Mouse (Mus musculus) hindbrain, embryonic 14.5 days (tissue): ENCODE measurements around the gene Efnb1. TPM values are rescaled to one million over a fixed set of nuclear protein-coding genes. Genes with fewer than 3 reads are reported as not detected.

Experiments
- ATAC-seq: fragments of 200-750 bp; cut with Nextera tagmentation; 2 replicates; pipeline ENCODE4 v1.8.0; 2017; ENCODE audit warnings: moderate number of reproducible peaks, mild to moderate bottlenecking, moderate TSS enrichment, moderate library complexity; ENCODE audit not compliant: low FRiP score
- DNase-seq: peaks from one replicate; pipeline ENCODE4 v3.0.0-alpha.2; 2015; ENCODE audit warnings: low spot score
- H3K27ac ChIP-seq: fragments of 300-500 bp; sonication (generic); 2 replicates; pipeline ENCODE4 v1.5.1; 2014; ENCODE audit warnings: mild to moderate bottlenecking, moderate library complexity
- H3K27me3 ChIP-seq: fragments of 300-500 bp; sonication (generic); 2 replicates; pipeline ENCODE4 v1.6.1; 2014; ENCODE audit warnings: mild to moderate bottlenecking, low read length, mixed read lengths; ENCODE audit not compliant: control insufficient read depth, insufficient read depth
- H3K36me3 ChIP-seq: fragments of 300-500 bp; sonication (generic); replicated peaks from 2 replicates; pipeline ENCODE4 v1.6.1; 2014; ENCODE audit not compliant: control insufficient read depth, insufficient read depth
- H3K4me1 ChIP-seq: fragments of 300-500 bp; sonication (generic); replicated peaks from 2 replicates; pipeline ENCODE4 v1.6.1; 2014; ENCODE audit warnings: antibody characterized with exemption, low read length, mixed read lengths; ENCODE audit not compliant: control insufficient read depth, insufficient read depth
- H3K4me2 ChIP-seq: fragments of 300-500 bp; sonication (generic); replicated peaks from 2 replicates; pipeline ENCODE4 v1.6.1; 2014; ENCODE audit warnings: mild to moderate bottlenecking, moderate library complexity
- H3K4me3 ChIP-seq: fragments of 300-500 bp; sonication (generic); replicated peaks from 2 replicates; pipeline ENCODE4 v1.5.1; 2014; ENCODE audit warnings: mild to moderate bottlenecking, low read length
- H3K9ac ChIP-seq: fragments of 300-500 bp; sonication (generic); 2 replicates; pipeline ENCODE4 v1.6.1; 2014
- H3K9me3 ChIP-seq: fragments of 300-500 bp; sonication (generic); 2 replicates; pipeline ENCODE4 v1.6.1; 2016; ENCODE audit warnings: low read length; ENCODE audit not compliant: control insufficient read depth
- WGBS: fragments of 180-500 bp; shearing (Covaris S2); extraction: QIAGEN DNeasy Blood & Tissue Kit; methylation state at CpG from one replicate; pipeline ENCODE4 v1.1.7; 2014; 5-methylcytosine and 5-hydroxymethylcytosine counted together
- polyA plus RNA-seq: library from polyadenylated mRNA; unstranded; fragments of >200 nt; fragmentation: Nextera tagmentation; extraction: Ambion mirVana; gene quantifications from 2 replicates; pipeline ENCODE4 v1.2.1, GENCODE M21; 2014

The Efnb1 gene
- polyA plus RNA-seq, 1 experiment from 2014 or later = 19.6 TPM

GRCm38 (mm10) chrX:99137928-99138740 is 2.2 kb downstream of the Efnb1 start:
- ATAC-seq (no peak), DNase-seq (no peak)
- Histone ChIP-seq H3K4me1 (peaks cover 26% of the 10 kb centered on the region), H3K36me3 (no peaks in the 10 kb centered on the region), H3K27me3 (no peaks in the 10 kb centered on the region), H3K9me3 (no peaks in the 10 kb centered on the region), H3K27ac (peak overlapping the region; percentile 76), H3K4me2 (peak overlapping the region; percentile 75), H3K9ac (peak overlapping the region; percentile 77), H3K4me3 (peak overlapping the region; percentile 70)
- 27% methylated on average over 9 of the region's 9 CpGs for WGBS

DNA sequence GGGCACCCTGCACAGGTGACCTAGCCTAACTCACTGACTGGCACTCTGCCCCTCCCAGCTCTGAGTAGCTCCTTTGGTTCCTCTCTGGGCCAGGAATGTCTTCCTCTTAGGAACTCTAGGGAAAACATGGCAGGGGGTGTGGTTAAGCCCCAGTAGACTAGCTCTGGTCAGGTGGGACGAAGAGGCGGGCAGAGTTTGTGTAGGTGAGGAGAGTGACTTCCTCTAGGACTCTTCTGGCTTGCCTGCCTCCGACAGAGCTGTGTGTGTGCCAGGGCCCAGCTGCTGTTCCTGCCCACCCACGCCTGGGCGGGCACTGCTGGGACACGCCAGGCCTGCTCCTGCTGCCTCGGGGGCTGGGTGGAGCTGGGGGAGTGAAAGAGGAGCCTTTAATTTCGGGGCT is 5.1 kb downstream of the Efnb1 start:
- Histone ChIP-seq H3K9ac (no peak overlapping the region), H3K9me3 (no peaks in the 10 kb centered on the region), H3K36me3 (peaks cover 8% of the 10 kb centered on the region), H3K27ac (no peak overlapping the region), H3K4me1 (peaks cover 35% of the 10 kb centered on the region), H3K4me2 (peak overlapping the region; percentile 75), H3K27me3 (no peaks in the 10 kb centered on the region), H3K4me3 (peak overlapping the region; percentile 70)
- WGBS = 35% methylated on average over 8 of the region's 8 CpGs
- ATAC-seq (no peak), DNase-seq (no peak)

DNA sequence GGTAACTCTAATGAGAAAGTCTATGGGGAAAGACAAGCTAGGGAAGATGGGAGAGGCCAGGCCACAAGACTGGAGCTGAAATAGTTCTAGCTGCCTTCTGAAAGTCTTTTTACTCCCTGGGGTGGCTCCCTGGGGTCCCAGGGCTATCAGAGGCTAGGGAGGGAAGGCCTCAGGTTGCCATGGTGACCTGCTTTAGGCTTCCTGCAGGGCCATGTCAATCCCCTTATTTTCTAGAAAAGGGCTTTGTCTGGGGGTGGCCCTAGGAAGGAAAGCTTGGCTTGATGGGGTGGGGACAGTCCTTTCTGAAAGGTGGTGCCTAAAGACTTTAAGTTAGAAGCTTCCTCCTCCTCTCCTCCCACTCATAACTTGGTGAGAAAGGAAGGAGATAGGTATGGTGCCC is 6.0 kb downstream of the Efnb1 start:
- no peak for ATAC-seq
- no peaks in the 10 kb centered on the region for H3K9me3 ChIP-seq
- H3K36me3 ChIP-seq = peaks cover 15% of the 10 kb centered on the region
- peaks cover 35% of the 10 kb centered on the region for H3K4me1 ChIP-seq
- no peak overlapping the region for H3K9ac ChIP-seq
- H3K4me3 ChIP-seq = no peak overlapping the region
- peak overlapping the region; percentile 75 for H3K4me2 ChIP-seq
- no peaks in the 10 kb centered on the region for H3K27me3 ChIP-seq
- no peak for DNase-seq
- no peak overlapping the region for H3K27ac ChIP-seq

DNA sequence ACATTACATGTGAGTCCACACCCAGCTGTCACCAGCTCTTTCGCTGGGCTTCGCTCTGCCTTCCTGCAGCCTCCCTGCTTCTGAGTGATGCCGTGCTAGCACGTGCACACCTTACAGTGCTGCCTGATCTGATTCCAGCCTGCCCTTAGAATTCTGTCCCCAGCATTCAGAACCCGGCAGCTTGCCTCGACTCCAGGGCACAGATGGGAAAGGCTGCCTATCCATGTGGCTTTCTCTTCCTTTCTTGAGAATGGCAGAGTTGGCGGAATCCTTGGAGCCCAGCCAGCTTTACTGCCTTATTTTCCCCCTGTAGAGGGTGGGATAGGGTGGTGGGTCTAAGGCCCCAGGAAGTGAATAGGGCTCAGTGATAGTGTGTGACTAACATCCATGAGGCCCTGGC is 9.6 kb downstream of the Efnb1 start:
- ATAC-seq = no peak
- no peak for DNase-seq
- Histone ChIP-seq H3K9me3 (no peaks in the 10 kb centered on the region), H3K9ac (no peak overlapping the region), H3K4me1 (peaks cover 27% of the 10 kb centered on the region; the same call in 1 of the 2 replicates), H3K27ac (no peak overlapping the region), H3K27me3 (no peaks in the 10 kb centered on the region), H3K4me3 (no peak overlapping the region), H3K36me3 (peaks cover 25% of the 10 kb centered on the region), H3K4me2 (no peak overlapping the region)
- WGBS = 66% methylated on average over 7 of the region's 7 CpGs

- no peak overlapping the region for H3K4me2 ChIP-seq
- no peaks in the 10 kb centered on the region for H3K27me3 ChIP-seq
- no peak overlapping the region for H3K9ac ChIP-seq
- no peaks in the 10 kb centered on the region for H3K9me3 ChIP-seq
- H3K36me3 ChIP-seq = peaks cover 25% of the 10 kb centered on the region
- H3K27ac ChIP-seq = no peak overlapping the region
- 53% methylated on average over 11 of the region's 11 CpGs for WGBS
- peak; percentile 36; the same call in 1 of the 2 replicates for ATAC-seq
- H3K4me3 ChIP-seq = no peak overlapping the region
- no peak for DNase-seq
- H3K4me1 ChIP-seq = 0 out of 2 replicates have a peak, but pooled peaks cover 13% of the 10 kb centered on the region
Observed at GRCm38 (mm10) chrX:99148061-99148905, 12.4 kb downstream of the Efnb1 start.

- H3K4me1 ChIP-seq = 0 out of 2 replicates have a peak, but pooled peaks cover 5% of the 10 kb centered on the region
- no peak overlapping the region for H3K9ac ChIP-seq
- H3K9me3 ChIP-seq = no peaks in the 10 kb centered on the region
- H3K4me3 ChIP-seq = no peak overlapping the region
- DNase-seq (no peak), ATAC-seq (no peak)
- no peaks in the 10 kb centered on the region for H3K27me3 ChIP-seq
- no peak overlapping the region for H3K27ac ChIP-seq
- 71% methylated on average over 7 of the region's 7 CpGs for WGBS
- H3K36me3 ChIP-seq = peaks cover 25% of the 10 kb centered on the region
- H3K4me2 ChIP-seq = no peak overlapping the region
Observed at GRCm38 (mm10) chrX:99149047-99149446, 13.1 kb downstream of the Efnb1 start.

- Histone ChIP-seq H3K9ac (no peak overlapping the region), H3K4me1 (0 out of 2 replicates have a peak, but pooled peaks cover 5% of the 10 kb centered on the region), H3K9me3 (no peaks in the 10 kb centered on the region), H3K4me3 (no peak overlapping the region), H3K36me3 (peaks cover 25% of the 10 kb centered on the region), H3K4me2 (no peak overlapping the region), H3K27ac (no peak overlapping the region), H3K27me3 (no peaks in the 10 kb centered on the region)
- DNase-seq = no peak
- ATAC-seq = no peak
- WGBS = 68% methylated on average over 2 of the region's 2 CpGs
Observed at GRCm38 (mm10) chrX:99149900-99150299, 14.0 kb downstream of the Efnb1 start.

DNA sequence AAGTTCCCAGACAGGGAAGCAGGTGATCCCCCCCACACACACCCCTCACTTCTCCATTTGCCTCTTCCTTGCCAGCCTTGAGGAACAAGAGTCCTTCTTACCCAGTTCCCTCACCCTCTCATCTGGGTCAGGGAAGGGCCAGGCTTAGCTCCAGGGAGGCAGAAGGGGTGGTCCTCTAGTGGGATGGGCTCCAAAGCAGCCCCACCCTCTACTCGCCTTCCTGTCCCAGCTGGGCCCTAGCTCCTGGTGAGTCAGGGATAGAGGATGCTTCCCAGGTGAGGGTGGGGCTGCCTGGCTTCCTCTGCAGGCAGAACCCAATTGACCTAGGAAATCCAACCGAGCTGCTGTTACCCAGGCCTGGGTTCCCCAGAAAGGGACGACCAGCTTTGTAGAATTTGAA is 14.8 kb downstream of the Efnb1 start:
- H3K9me3 ChIP-seq = no peaks in the 10 kb centered on the region
- H3K27me3 ChIP-seq = no peaks in the 10 kb centered on the region; the same call in 1 of the 2 replicates
- 59% methylated on average over 3 of the region's 3 CpGs for WGBS
- DNase-seq (no peak), ATAC-seq (no peak)
- H3K27ac ChIP-seq = no peak overlapping the region
- 0 out of 2 replicates have a peak, but pooled peaks cover 5% of the 10 kb centered on the region for H3K4me1 ChIP-seq
- no peak overlapping the region for H3K4me3 ChIP-seq
- no peak overlapping the region for H3K4me2 ChIP-seq
- H3K9ac ChIP-seq = no peak overlapping the region
- H3K36me3 ChIP-seq = peaks cover 20% of the 10 kb centered on the region

DNA sequence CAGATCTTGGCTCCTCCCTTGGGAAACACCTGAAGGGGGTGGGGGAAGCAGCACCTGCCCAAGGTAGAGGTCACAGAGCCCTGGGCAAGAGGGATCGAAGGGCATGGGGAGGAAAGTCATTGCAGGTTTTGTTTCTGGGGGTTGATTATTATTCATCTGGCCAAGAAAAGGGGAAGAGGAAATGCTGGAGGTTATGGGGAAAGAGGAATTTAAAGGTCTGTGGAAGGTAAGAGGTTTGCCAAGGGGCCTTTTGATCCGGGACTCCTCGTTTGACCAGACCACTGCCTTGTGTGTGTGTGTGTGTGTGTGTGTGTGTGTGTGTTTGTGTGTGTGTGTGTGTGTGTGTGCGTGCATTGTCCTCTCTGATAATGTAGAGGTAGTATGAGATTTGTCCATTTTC is 15.5 kb downstream of the Efnb1 start:
- H3K4me3 ChIP-seq = no peak overlapping the region
- no peak overlapping the region for H3K27ac ChIP-seq
- no peak overlapping the region for H3K9ac ChIP-seq
- no peaks in the 10 kb centered on the region for H3K9me3 ChIP-seq
- 0 out of 2 replicates have a peak, but pooled peaks cover 5% of the 10 kb centered on the region for H3K4me1 ChIP-seq
- H3K4me2 ChIP-seq = no peak overlapping the region
- no peaks in the 10 kb centered on the region; the same call in 1 of the 2 replicates for H3K27me3 ChIP-seq
- H3K36me3 ChIP-seq = peaks cover 13% of the 10 kb centered on the region
- ATAC-seq = no peak
- WGBS = 60% methylated on average over 4 of the region's 4 CpGs
- DNase-seq = no peak
